Mouse (Mus musculus) megakaryocyte, embryonic 14.5 days (primary cell): ENCODE data around the gene Plgrkt.

Experiments
- FLI1 ChIP-seq: IDR thresholded peaks from 2 replicates; pipeline ENCODE4 v1.6.1; 2012; ENCODE audit warnings: low read length, inconsistent platforms, mixed read lengths
- GATA1 ChIP-seq: IDR thresholded peaks from 3 replicates; pipeline ENCODE4 v1.6.1; 2012; ENCODE audit warnings: mixed read lengths, low read length, inconsistent platforms, borderline replicate concordance

DNA sequence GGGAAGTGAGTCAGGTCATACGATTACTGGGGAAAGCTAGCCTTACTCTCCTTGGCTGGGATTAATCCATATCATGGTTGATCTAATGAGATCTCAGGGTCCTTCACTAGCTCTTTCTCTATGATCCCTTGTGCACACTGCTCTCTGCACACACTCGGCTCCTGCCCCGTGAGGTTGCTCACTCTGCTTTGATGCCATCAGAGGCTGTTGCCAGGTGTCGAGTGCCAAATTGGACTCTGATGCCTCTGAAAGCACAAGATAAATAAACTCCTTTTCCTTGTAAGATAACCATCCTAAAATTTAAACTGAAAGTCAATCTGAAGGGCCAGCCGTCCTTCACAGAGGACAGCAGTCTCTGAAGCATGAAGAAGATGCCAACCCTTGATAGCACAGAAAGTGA is 23.3 kb upstream of the Plgrkt start:
- TF ChIP-seq GATA1 (no peak), FLI1 (no peak)
